Mouse (Mus musculus): ENCODE data around the gene Gkap1. TPM values are rescaled to one million over a fixed set of nuclear protein-coding genes. Genes with fewer than 3 reads are reported as not detected.

Gkap1 gene
- polyA plus RNA-seq, 1 experiment from 2014 or later, result 4.8 TPM

DNA sequence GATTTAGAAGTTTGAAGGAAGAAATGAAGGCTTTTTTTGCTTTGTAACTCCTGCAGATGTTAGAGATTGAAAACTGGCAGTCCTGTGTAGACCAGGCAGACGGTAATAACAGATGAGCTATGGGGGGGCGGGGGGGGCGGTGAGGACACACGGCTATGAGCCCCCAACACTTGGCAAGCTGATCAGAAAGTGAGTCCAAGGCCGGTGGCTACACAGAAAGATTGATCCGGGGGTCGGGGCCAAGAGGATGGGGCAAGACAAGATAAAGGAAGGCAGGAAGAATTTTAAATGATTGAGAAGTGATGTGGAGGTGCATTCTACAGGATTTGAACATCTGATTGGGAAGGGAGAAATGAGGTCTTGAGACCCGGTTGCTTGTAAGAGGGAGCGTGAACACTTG, 423 bp downstream of the Gkap1 start:
- 30% methylated on average over 9 of the region's 9 CpGs for WGBS (ENCODE audit: insufficient replicate concordance)
- no peak overlapping the region for H3K9ac ChIP-seq (ENCODE audit: low read depth, low read length)
- peak overlapping the region; percentile 88 for H3K4me2 ChIP-seq (ENCODE audit: low read depth, low read length)
- ATAC-seq (ENCODE audit: low read depth), result no peak
- H3K36me3 ChIP-seq (ENCODE audit: control insufficient read depth, insufficient read depth), result no peaks in the 10 kb centered on the region
- H3K4me3 ChIP-seq (ENCODE audit: low read depth, low read length), result peak overlapping the region; percentile 72; the same call in 1 of the 2 replicates
- H3K27me3 ChIP-seq (ENCODE audit: control insufficient read depth, insufficient read depth, low read depth, low read length), result peaks cover 52% of the 10 kb centered on the region
- H3K4me1 ChIP-seq (ENCODE audit: control insufficient read depth, low read depth, low read length), result peaks cover 3% of the 10 kb centered on the region; the same call in 1 of the 2 replicates
- H3K9me3 ChIP-seq (replicated peaks; ENCODE audit: control insufficient read depth, low read length), result no peaks in the 10 kb centered on the region
- no peak overlapping the region for H3K27ac ChIP-seq (ENCODE audit: low read length)

DNA sequence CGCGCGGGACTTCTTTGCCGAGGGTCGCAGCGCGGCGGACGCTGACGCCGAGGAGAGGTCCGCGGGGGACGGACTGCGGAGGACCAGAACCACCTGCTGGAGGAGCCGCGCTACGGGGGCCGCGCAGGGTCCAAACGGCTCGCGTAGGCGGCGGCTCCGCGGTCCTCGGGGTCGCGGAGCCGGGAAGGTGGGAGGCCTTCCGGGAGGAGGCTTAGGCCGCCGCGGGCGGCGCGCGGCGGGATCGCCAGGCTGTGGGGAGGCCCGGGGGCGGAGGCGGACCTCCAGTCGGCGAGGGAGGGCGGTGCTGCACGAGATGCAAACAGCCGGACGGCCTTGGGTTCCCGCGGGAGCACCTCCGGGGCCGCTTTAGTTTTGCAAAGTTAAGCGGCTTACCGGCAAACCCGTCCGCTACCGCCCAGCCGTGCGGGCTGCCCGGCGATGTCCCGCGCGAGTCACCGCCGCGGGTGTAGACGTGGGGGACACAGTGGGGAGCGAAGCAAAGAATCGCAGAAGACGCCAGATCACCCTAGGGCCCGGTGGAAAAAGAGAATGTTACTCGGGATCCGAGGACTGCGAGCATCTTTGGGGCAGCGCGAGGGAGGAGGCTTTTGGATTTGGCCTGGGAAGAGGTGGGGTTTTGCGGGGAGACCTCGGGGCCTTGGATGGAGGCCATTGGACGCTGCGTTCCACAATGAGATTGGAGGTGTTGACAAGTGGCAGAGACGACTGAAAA, 1.1 kb downstream of the Gkap1 start:
- WGBS (ENCODE audit: insufficient replicate concordance), result under 1% methylated on average over 83 of the region's 84 CpGs
- H3K4me3 ChIP-seq (ENCODE audit: low read depth, low read length), result peak overlapping the region; percentile 72
- H3K4me1 ChIP-seq (ENCODE audit: control insufficient read depth, low read depth, low read length), result peaks cover 3% of the 10 kb centered on the region; the same call in 1 of the 2 replicates
- H3K36me3 ChIP-seq (ENCODE audit: control insufficient read depth, insufficient read depth), result no peaks in the 10 kb centered on the region
- peaks cover 52% of the 10 kb centered on the region for H3K27me3 ChIP-seq (ENCODE audit: control insufficient read depth, insufficient read depth, low read depth, low read length)
- peak overlapping the region; percentile 69 for H3K9ac ChIP-seq (ENCODE audit: low read depth, low read length)
- ATAC-seq (ENCODE audit: low read depth), result peak; percentile 75
- no peaks in the 10 kb centered on the region for H3K9me3 ChIP-seq (replicated peaks; ENCODE audit: control insufficient read depth, low read length)
- peak overlapping the region; percentile 88 for H3K4me2 ChIP-seq (ENCODE audit: low read depth, low read length)
- H3K27ac ChIP-seq (ENCODE audit: low read length), result no peak overlapping the region

GRCm38 (mm10) chr13:58273411-58274258, 1.9 kb downstream of the Gkap1 start:
- H3K27ac ChIP-seq (ENCODE audit: low read length), result no peak overlapping the region; the same call in 1 of the 2 replicates
- H3K4me1 ChIP-seq (ENCODE audit: control insufficient read depth, low read depth, low read length), result peaks cover 3% of the 10 kb centered on the region; the same call in 1 of the 2 replicates
- peak; percentile 68 for ATAC-seq (ENCODE audit: low read depth)
- H3K4me3 ChIP-seq (ENCODE audit: low read depth, low read length), result peak overlapping the region; percentile 72
- no peaks in the 10 kb centered on the region for H3K9me3 ChIP-seq (replicated peaks; ENCODE audit: control insufficient read depth, low read length)
- peak overlapping the region; percentile 69 for H3K9ac ChIP-seq (ENCODE audit: low read depth, low read length)
- H3K4me2 ChIP-seq (ENCODE audit: low read depth, low read length), result peak overlapping the region; percentile 88
- H3K36me3 ChIP-seq (ENCODE audit: control insufficient read depth, insufficient read depth), result no peaks in the 10 kb centered on the region
- under 1% methylated on average over 82 of the region's 115 CpGs for WGBS (ENCODE audit: insufficient replicate concordance)
- H3K27me3 ChIP-seq (ENCODE audit: control insufficient read depth, insufficient read depth, low read depth, low read length), result peaks cover 52% of the 10 kb centered on the region

DNA sequence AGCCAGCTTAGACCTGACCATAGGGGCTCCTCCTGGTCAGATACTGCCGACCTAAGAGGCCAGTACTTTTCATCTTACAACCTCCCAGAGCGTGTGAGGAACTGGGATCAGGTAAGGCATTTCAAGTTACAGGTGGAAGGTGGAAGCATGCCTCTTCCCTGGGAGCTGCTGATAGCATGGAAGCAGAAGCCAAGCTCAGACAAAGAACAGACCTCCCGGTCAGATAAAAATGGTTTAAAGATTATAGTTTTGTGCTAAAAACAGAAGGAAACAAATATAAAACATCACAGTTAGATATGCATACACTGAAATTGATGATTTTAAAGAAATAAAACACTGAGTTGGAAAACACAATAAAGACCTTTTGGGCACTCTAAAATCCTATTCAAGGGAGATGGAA, 8.6 kb downstream of the Gkap1 start:
- no peaks in the 10 kb centered on the region for H3K9me3 ChIP-seq (replicated peaks; ENCODE audit: control insufficient read depth, low read length)
- no peak for ATAC-seq (ENCODE audit: low read depth)
- H3K4me2 ChIP-seq (ENCODE audit: low read depth, low read length), result no peak overlapping the region
- 46% methylated on average over 3 of the region's 3 CpGs for WGBS (ENCODE audit: insufficient replicate concordance)
- H3K36me3 ChIP-seq (ENCODE audit: control insufficient read depth, insufficient read depth), result no peaks in the 10 kb centered on the region
- H3K4me1 ChIP-seq (ENCODE audit: control insufficient read depth, low read depth, low read length), result no peaks in the 10 kb centered on the region
- H3K27ac ChIP-seq (ENCODE audit: low read length), result no peak overlapping the region
- no peak overlapping the region for H3K4me3 ChIP-seq (ENCODE audit: low read depth, low read length)
- H3K9ac ChIP-seq (ENCODE audit: low read depth, low read length), result no peak overlapping the region
- peaks cover 6% of the 10 kb centered on the region for H3K27me3 ChIP-seq (ENCODE audit: control insufficient read depth, insufficient read depth, low read depth, low read length)

DNA sequence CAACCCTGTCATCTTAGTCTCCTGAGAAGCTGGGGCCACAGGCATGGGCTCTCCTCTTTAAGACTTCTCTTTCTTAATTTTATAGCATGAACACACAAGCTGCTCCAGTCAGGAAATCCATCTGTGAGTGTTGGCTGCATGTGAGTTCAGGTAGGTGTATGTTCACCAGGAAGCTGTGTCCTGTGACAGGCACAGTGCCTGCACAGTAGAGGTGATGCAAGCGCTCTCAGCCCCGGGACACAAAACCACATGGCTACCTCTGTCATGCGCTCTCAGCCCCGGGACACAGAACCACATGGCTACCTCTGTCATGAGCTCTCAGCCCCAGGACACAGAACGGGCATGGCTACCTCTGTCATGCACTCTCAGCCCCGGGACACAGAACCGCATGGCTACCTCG, 12.0 kb downstream of the Gkap1 start:
- no peak overlapping the region for H3K4me2 ChIP-seq (ENCODE audit: low read depth, low read length)
- H3K4me1 ChIP-seq (ENCODE audit: control insufficient read depth, low read depth, low read length), result no peaks in the 10 kb centered on the region
- ATAC-seq (ENCODE audit: low read depth), result no peak; the same call in 1 of the 2 replicates
- H3K27me3 ChIP-seq (ENCODE audit: control insufficient read depth, insufficient read depth, low read depth, low read length), result no peaks in the 10 kb centered on the region
- no peak overlapping the region for H3K9ac ChIP-seq (ENCODE audit: low read depth, low read length)
- no peaks in the 10 kb centered on the region for H3K9me3 ChIP-seq (replicated peaks; ENCODE audit: control insufficient read depth, low read length)
- no peak overlapping the region for H3K4me3 ChIP-seq (ENCODE audit: low read depth, low read length)
- WGBS (ENCODE audit: insufficient replicate concordance), result 70% methylated on average over 8 of the region's 8 CpGs
- no peaks in the 10 kb centered on the region for H3K36me3 ChIP-seq (ENCODE audit: control insufficient read depth, insufficient read depth)
- no peak overlapping the region for H3K27ac ChIP-seq (ENCODE audit: low read length)

DNA sequence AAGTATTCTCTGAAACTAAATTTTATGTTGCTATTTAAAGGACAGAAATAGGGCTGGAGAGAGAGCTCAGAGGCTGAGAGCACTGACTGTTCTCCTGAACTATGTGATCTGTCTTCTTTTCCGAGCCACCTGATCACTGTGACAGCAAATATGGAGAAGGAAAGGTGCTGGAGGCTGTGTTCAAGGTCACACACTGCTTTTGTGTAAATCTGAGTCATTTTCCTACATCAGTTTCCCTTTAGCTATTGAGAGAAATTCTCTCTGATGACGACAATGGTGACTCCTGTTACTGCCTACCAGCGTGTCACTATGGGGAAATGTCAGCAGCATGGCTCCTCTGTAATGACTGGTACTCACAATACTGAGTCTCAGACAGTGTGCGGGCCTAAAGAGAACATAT, 13.8 kb downstream of the Gkap1 start:
- no peak for ATAC-seq (ENCODE audit: low read depth)
- WGBS (ENCODE audit: insufficient replicate concordance), result 65% methylated on average over 4 of the region's 4 CpGs

DNA sequence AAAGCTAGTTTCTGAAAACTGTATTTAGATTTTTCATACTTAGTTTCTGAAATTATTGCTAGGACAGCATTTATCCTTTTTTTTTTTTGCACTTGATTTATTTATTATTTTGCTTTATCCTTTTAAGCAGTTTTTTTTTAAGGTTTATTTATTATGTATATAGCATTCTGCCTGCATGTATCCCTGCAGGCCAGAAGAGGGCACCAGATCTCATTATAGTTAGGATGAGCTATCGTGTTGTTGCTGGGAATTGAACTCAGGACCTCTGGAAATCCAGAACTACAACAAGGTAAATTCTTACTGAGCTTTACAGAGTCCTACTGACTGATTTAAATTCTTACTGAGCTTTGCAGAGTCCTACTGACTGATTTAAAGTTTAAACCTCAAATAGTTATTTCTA, 22.2 kb downstream of the Gkap1 start:
- 75% methylated on average over 1 of the region's 1 CpGs for WGBS (ENCODE audit: insufficient replicate concordance)
- Histone ChIP-seq H3K27me3 (ENCODE audit: control insufficient read depth, insufficient read depth, low read depth, low read length) (no peaks in the 10 kb centered on the region), H3K4me2 (ENCODE audit: low read depth, low read length) (no peak overlapping the region), H3K36me3 (ENCODE audit: control insufficient read depth, insufficient read depth) (no peaks in the 10 kb centered on the region), H3K27ac (ENCODE audit: low read length) (no peak overlapping the region), H3K4me3 (ENCODE audit: low read depth, low read length) (no peak overlapping the region), H3K9ac (ENCODE audit: low read depth, low read length) (no peak overlapping the region), H3K9me3 (replicated peaks; ENCODE audit: control insufficient read depth, low read length) (no peaks in the 10 kb centered on the region), H3K4me1 (ENCODE audit: control insufficient read depth, low read depth, low read length) (no peaks in the 10 kb centered on the region)
- no peak for ATAC-seq (ENCODE audit: low read depth)

More for the DNA sequence above, 13.8 kb downstream of the Gkap1 start:
- no peak overlapping the region for H3K27ac ChIP-seq (ENCODE audit: low read length)
- no peak overlapping the region for H3K4me3 ChIP-seq (ENCODE audit: low read depth, low read length)
- no peak overlapping the region for H3K9ac ChIP-seq (ENCODE audit: low read depth, low read length)
- H3K4me1 ChIP-seq (ENCODE audit: control insufficient read depth, low read depth, low read length), result no peaks in the 10 kb centered on the region
- H3K9me3 ChIP-seq (replicated peaks; ENCODE audit: control insufficient read depth, low read length), result no peaks in the 10 kb centered on the region
- no peak overlapping the region for H3K4me2 ChIP-seq (ENCODE audit: low read depth, low read length)
- no peaks in the 10 kb centered on the region for H3K36me3 ChIP-seq (ENCODE audit: control insufficient read depth, insufficient read depth)
- no peaks in the 10 kb centered on the region for H3K27me3 ChIP-seq (ENCODE audit: control insufficient read depth, insufficient read depth, low read depth, low read length)

DNA sequence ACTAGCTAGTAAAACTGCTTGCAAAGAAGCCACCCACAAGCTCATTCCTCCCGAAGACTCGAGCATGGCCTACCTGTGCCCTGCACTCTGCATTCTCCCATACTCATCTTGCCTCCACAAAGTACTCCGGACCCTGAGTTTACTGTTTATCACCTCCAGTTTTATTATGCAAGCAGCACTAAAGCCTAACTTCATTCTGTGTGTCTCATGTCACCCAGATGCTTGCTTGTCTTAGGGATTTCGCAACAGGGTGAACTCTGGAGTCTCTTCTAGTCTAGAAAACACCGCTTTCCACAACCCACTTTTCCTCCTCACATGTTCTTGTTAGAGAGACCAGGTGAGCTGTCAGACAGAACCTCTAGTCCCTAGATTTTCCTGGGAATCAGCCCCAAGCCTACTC, 26.5 kb downstream of the Gkap1 start:
- ATAC-seq (ENCODE audit: low read depth), result no peak
- H3K36me3 ChIP-seq (ENCODE audit: control insufficient read depth, insufficient read depth), result no peaks in the 10 kb centered on the region
- no peaks in the 10 kb centered on the region for H3K9me3 ChIP-seq (replicated peaks; ENCODE audit: control insufficient read depth, low read length)
- H3K9ac ChIP-seq (ENCODE audit: low read depth, low read length), result no peak overlapping the region
- WGBS (ENCODE audit: insufficient replicate concordance), result 62% methylated on average over 5 of the region's 5 CpGs
- no peaks in the 10 kb centered on the region; the same call in 1 of the 2 replicates for H3K4me1 ChIP-seq (ENCODE audit: control insufficient read depth, low read depth, low read length)
- no peak overlapping the region for H3K27ac ChIP-seq (ENCODE audit: low read length)
- no peaks in the 10 kb centered on the region for H3K27me3 ChIP-seq (ENCODE audit: control insufficient read depth, insufficient read depth, low read depth, low read length)
- H3K4me2 ChIP-seq (ENCODE audit: low read depth, low read length), result no peak overlapping the region
- H3K4me3 ChIP-seq (ENCODE audit: low read depth, low read length), result no peak overlapping the region

- Histone ChIP-seq H3K9ac (ENCODE audit: low read depth, low read length) (no peak overlapping the region), H3K27ac (ENCODE audit: low read length) (no peak overlapping the region), H3K27me3 (ENCODE audit: control insufficient read depth, insufficient read depth, low read depth, low read length) (no peaks in the 10 kb centered on the region), H3K4me3 (ENCODE audit: low read depth, low read length) (no peak overlapping the region), H3K4me2 (ENCODE audit: low read depth, low read length) (no peak overlapping the region), H3K9me3 (replicated peaks; ENCODE audit: control insufficient read depth, low read length) (no peaks in the 10 kb centered on the region), H3K36me3 (ENCODE audit: control insufficient read depth, insufficient read depth) (no peaks in the 10 kb centered on the region), H3K4me1 (ENCODE audit: control insufficient read depth, low read depth, low read length) (no peaks in the 10 kb centered on the region)
- no peak for ATAC-seq (ENCODE audit: low read depth)
- WGBS (ENCODE audit: insufficient replicate concordance), result 73% methylated on average over 7 of the region's 7 CpGs
Measured at GRCm38 (mm10) chr13:58236536-58236935, 39.0 kb downstream of the Gkap1 start.
